Mouse (Mus musculus): ENCODE measurements around the gene Tmem59l.
"Not testable (repeated sequence)": the region's sequence is repeated elsewhere in the genome, so short reads cannot be mapped to it uniquely, and the experiment has no call there.

Tmem59l gene

DNA sequence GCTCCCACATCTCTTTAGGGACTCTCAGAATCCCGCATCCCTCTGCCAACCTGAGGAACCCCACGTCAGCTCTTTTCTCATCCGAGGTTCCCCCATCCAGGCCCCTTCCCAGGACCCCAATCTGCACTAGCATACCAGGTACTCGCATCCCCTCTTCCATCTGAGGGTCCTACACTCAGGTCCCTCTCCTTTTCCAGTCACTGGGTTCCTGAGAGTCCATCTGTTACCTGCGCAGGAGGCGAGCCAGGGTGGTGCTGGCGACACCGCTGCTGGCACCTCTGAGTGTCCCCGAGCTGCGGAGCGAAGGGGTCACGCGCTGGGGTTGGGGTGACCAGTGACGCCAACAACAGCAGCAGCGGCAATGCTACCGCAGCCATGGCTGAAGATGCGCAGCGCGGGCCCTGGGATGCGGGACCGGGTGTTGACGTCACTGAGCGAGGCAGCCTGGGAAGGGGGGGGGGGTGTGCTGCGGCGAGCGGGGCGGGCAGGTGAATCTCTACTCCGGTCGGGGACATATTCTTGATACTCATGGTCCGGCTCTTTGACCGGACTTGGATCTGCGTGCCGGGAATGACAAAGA is at the start of gene Tmem59l:
Tmem59l (minus strand) TSS at position 418 of the 580 bp plus-strand sequence.
- DNase-seq (ENCODE audit: low read depth, low spot score) = peak; percentile 91

DNA sequence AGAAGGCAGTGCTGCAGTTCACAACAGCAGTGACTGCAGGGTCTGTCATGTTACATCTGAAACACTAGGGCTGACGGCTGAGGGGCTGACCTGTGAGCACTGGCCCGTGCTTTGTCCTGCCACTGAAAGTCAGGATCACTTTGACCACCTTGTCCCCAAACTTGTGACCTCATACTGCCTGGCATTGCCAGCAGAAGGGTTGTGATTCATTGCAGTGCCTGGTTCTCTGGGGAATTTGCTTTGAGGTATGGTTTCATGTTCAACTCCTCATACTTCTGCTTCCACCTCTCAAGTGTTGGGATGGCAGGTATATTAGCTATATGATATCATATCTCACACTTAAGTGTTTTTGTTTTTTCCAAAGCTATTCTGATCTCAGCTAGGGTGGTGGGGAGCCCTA is 48.5 kb upstream of the Tmem59l start:
- DNase-seq (ENCODE audit: low read depth, low spot score) = no peak

DNA sequence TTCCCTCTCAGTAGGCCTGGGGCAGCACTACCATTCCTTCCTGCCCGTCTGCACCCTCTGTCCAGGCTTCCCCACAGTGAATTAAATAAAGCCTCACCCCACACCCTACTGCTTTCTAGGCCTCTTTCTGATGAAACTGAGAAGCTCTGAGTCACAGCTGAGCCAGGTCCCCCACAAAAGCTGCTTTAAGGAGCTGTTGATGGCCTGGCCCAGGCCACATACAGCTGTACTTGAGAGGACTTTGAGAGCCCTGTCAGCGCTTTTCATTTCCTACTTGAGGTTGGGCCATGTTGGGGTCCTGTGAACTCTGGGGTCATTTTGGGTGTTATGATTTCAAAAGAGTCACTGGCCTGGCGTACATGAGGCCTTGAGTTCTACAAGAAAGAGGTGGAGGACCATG is 48.1 kb upstream of the Tmem59l start:
- DNase-seq (ENCODE audit: low read depth, low spot score) = peak; percentile 44

DNA sequence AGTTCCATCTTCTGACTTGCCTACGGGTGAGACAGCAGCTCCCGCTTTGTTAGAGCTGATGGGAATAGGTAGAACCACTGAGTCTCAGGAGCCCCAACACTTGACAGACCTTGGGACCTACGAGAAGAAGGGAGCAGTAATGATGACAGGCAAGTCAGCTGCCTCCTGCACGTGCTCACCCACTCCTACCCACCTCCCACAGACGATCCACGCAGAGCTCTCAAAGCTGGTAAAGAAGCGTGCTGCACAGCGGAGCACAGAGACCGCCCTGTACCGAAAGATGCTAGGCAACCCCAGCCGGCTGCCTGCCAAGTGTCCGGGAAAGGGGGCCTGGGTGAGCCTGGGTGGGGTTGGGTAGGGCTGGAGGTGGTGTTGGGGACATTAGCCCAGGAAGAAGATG is 47.1 kb upstream of the Tmem59l start:
- DNase-seq (ENCODE audit: low read depth, low spot score) = peak; percentile 64

DNA sequence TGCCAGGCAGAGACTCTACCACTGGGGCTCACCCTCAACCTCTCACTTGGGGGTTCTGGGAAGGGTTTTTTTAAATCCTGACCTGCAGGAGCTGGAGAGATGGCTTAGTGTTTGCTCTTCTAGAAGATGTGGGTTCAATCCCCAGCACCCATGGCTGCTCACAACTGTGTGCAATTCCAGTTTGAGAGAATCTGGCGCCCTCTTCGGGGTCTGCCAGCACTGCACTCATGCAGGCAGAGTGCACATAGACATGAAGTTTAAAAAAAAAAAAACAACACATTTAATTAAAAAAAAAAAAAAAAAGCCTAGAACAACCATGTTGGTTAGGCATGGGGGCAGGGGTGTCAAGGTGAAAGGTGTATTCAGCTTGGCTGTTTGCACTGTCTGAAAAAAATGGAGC is 43.2 kb upstream of the Tmem59l start:
- DNase-seq (ENCODE audit: low read depth, low spot score) = no peak

DNA sequence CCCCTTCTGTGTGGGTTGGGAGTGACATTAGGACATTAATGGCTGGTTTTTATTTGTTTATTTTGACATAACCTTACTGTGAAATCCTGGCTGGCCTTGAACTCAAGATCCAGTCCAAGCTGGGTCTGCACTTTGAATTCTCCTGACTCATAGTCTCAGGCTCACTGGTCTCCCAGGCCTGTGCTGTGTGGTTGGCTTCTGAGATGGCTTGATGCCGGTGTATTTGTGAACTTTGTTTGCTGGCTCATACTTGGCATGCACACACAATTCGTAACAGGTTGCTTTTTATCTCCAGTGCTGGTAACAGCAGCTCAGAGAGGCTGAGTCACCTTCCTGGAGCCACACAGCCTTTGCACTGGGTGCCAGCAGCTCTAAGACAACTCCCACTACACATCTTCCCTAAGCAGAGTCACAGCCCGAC is 42.6 kb upstream of the Tmem59l start:
- peak; percentile 78 for DNase-seq (ENCODE audit: low read depth, low spot score)

DNA sequence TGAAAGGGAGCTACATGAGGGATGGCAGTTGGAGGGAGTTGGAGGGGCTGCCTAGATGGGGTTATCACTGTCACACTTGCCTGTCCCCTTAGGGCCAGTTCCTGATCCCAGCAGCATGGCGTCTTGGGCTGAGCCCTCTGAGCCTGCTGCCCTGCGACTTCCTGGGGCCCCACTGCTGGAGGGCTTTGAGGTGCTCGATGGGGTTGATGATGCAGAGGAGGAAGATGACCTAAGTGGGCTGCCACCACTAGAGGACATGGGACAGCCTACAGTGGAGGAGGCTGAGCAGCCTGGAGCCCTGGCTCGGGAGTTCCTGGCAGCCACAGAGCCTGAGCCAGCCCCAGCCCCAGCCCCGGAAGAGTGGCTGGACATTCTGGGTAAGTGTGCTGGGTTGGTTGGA is 42.1 kb upstream of the Tmem59l start:
- no peak for DNase-seq (ENCODE audit: low read depth, low spot score)

DNA sequence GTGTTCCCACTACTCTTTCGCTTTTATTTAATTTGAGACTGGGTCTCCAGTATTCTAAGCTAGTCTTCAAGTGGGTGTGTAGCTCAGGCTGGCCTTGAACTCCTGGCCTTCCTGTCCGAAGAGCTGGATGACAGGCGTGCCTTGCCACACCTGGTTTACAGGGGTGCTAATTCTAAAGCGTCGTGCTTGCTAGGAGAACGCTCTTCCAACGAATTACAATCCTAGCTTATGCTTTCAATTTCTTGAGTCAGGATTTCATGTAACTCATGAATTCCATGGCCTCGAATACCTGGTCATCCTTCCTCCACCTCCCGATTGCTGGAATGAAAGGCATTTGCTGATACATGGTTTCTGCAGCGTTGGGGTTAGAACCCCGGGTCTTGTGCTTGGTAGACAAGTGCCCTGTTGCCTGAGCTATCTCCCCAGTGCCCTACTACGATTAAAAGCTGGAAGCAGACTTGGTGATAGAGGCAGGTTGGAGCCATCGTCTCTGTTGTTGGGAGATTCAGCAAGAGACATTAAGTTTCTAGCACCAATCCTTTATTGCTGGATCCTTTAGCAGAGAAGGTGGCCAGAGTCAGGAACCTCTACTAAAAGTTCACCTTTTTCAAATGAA is 41.1 kb upstream of the Tmem59l start:
- DNase-seq (ENCODE audit: low read depth, low spot score) = no peak

DNA sequence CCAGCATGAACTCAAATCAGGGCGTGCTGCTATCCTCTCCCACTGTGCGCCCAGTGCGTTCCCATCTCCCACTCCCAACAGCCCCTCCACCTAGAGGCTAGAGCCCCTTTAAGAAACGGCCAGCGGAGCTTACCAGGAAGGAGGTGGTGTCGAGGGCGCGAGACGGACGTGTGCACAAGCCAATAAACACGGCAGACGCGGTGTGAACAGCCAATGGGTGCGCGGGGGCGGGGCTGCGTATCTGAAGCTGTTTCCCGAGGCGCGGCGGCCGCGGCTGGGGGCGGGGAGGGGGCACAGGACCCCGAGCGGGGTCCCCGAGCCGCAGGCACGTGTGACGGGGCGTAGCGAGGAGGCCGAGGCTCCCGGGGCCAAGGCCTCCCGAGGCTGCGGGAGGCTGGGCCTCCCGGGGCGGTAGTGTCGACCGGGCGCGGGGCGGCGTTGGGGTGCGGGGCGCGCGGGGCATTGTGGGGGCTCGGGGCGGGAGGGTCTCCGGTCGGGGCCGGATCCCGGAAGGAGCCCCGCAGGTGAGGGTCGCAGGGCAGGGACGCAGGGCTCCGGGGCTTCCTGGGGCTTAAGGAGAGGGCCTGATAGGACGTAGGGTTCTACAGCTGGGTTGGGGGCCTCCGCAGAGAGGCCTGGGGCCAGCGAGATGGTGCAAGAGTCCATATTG is 40.5 kb upstream of the Tmem59l start, which contains the start of the genes Fkbp8 and Kxd1:
Fkbp8 (plus strand) TSS at position 213 of the 670 bp plus-strand sequence.
Kxd1 (minus strand) TSS at position 445 of the 670 bp plus-strand sequence.
- DNase-seq (ENCODE audit: low read depth, low spot score) = peak; percentile 99

DNA sequence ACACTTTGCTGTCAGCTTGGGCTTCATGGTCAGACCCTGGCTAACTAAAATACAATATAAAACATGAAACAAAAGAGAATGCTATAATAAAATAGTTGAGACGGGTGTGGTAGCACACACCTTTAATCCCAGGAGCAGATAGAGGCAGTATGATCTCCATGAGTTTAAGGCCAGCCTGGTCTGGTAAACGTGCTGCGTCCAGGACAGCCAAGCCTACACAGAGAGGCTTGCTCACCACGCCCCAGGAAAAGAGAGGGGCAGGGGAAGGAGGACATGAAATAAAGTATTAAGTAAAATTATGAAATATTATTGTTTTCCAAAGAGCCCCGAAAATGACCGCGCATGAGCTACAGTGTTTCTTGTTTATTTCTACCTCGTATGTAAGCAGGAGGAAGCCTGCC is 40.0 kb upstream of the Tmem59l start:
- DNase-seq (ENCODE audit: low read depth, low spot score) = no peak

DNA sequence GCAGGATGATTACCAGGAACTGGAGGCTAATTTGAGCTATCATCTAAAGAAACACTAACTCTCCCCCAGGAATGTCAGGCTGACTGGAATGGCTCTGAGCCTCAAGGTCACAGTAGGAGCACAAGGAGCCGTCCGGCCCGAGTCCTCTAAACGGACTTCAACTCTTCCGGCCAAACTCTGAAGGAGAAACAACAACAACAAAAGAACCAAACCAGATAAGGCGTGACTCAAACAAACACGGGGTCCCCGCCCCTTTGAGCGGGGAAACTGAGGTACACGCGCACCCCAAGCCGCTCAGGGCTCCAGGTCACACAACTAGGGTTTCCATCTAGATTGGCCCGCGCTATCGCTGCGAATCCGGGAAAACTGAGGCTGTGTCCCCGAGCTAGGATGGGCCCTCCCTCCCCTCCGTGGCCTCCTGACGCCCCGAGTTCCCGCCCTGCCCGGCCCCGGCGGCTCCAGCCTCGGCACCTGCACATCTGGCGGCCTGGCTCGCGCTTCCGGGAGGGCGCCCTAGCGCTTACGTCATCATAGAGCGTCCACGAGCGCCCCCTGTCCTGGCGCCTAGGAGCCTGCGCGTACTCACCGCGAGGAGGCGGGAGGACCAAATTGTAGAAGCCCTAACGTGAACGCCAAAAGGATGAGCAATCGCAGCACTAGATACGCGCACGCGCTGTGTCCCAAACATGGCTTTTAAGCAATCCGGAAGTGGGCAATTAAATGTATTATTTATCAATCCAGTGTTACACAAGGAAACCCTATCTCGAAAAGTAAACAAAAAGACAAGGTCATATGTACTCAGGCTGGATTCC is 35.6 kb upstream of the Tmem59l start:
- peak; percentile 99 for DNase-seq (ENCODE audit: low read depth, low spot score)

DNA sequence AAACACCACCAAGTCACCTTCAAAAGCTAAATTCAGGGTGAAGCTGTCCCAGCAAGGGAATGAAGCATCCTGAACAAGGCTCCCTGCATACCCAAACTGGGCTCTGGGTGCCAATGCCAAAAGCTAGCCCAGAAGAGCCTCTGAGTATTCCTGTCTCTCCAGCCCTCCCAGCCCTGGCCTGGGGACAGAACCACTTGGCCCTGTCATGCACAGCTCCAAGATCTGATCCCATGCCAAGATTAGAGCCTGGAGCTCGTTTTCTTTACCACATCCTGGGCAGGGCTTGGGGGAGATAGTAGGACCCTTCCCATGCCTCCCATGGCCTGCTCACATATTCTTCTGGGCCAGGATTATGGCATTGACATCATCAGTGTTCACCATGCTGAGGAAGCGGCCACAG is 32.4 kb upstream of the Tmem59l start:
- no peak for DNase-seq (ENCODE audit: low read depth, low spot score)

DNA sequence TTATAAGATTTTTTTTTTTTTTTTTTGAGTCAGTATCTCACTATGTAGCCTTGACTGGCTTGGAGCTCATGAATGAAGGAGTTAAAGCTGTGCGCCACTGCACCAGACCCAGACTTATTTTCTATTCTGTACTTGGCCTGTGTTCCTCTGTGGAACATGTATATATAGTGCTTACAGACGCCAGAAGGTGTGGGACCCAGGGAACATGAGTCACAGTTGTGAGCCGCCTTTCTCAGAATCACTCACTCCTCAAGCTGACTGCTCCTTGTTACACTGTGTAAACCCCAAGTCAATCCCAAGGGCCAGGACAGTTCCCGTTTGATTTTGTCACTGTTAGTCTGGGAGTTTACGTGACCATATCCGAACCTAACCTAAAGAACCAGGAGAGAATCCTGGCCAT is 31.9 kb upstream of the Tmem59l start:
- peak; percentile 76 for DNase-seq (ENCODE audit: low read depth, low spot score)

DNA sequence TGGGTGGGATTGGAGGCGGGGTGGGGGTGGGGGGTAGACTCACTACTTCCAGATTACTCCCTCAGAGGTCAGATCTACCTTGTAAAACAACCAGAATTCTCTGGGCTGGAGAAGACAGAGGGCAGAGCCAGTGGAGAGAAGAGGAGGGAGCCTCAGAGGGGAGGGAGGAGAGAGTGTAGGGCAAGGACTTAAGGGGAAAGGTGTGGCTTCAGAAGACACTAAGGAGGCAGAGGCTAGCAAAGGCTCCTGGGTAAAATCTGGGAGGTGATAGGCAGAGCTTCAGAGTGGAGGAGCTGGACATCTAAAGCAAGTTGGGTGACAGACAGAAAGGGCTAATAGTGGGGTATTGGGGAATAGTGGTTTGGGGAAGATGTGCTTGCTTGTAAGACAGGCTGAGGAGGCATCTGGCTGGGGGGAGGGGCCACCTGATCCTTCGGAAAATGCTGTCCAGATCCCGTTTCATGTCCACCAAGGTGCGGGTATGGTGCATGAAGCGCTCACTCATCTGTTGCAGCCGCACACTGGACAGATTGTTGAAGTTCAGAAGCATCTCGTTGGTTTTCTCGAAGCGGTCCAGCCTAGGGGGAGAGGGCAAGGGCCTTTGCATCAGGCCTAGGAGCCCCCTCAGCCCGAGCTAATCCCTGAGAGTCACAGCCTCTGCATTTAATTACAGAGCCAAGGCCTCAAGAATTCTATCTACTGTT is 30.9 kb upstream of the Tmem59l start:
- DNase-seq (ENCODE audit: low read depth, low spot score) = no peak

DNA sequence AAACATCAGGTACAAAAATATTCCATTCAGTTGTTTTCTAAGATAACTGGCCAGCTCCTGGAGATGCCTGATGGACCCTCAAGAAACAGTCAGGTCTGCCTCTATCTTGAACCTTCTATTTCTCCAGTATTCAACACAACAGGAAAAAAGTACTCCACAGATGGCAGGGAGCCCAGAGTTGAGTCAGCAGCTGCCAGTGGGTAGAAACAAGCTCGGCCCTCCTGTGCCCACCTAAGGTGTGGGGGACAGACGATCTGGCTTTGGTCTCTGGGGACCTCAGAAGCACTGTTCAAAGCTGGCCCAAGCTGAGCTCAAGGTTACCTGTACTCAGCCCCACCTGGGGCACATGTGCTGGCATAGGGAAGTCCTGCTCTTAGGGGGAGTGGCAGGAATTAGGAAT is 26.3 kb upstream of the Tmem59l start:
- peak; percentile 78 for DNase-seq (ENCODE audit: low read depth, low spot score)

DNA sequence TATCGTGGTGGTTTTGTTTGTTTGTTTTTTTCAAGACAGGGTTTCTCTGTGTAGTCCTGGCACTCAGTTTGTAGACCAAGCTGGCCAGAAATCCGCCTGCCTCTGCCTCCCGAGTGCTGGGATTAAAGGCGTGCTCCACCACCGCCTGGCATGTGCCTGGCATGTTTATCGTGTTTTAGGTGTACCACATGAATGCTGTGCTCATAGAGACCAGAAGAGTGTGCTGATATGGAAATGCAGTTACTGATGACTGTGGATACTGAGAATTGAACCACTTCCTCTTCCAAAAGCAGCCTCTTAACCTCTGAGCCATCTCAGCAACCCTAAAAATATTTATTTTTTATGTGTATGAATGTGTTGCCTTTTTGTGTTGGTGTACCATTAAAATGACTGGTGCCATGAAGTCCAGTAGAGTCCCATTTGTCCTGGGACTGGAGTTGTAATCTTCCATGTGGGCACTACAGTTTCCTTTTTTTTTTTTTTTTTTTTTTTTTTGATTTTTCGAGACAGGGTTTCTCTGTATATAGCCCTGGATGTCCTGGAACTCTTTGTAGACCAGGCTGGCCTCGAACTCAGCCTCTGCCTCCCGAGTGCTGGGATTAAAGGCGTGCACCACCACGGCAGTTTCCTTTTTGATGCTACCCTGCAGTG is 25.2 kb upstream of the Tmem59l start:
- DNase-seq (ENCODE audit: low read depth, low spot score) = no peak

DNA sequence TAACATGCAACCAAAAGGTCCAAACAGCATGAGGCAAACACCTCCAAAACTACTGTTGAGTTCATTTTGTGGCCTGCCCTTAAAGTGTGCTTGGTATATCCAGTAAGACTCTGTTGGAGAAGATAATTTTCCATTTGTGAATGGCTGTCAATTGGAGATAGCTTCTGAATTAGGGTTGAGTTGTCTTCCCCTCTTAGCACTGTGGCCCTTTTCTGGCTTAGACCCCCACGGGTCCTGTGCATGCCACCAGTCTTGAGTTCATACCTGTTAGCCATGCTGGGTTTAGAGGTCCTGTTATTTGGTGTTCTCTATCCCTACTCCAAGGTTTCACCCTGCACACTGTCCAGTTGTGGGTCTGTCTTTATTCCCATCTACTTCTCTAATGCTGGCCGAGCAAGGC is 24.6 kb upstream of the Tmem59l start:
- no peak for DNase-seq (ENCODE audit: low read depth, low spot score)

DNA sequence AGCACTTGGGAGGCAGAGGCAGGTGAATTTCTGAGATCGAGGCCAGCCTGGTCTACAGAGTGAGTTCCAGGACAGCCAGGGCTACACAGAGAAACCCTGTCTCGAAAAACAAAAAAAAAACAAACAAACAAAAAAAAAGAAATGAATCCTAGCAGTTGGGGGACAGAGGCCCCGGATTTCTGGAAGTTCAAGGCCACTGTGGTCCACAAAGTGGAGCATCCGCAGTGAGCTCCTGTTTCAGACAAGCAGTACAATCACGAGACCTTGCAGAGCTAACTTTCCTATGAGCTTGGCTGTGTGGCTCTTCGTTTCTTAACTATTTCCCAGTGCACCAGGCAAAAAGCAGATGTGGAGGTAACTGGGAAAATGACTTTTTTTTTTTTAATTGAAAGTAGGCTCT is 24.0 kb upstream of the Tmem59l start:
- not testable (repeated sequence) for DNase-seq (ENCODE audit: low read depth, low spot score)

DNA sequence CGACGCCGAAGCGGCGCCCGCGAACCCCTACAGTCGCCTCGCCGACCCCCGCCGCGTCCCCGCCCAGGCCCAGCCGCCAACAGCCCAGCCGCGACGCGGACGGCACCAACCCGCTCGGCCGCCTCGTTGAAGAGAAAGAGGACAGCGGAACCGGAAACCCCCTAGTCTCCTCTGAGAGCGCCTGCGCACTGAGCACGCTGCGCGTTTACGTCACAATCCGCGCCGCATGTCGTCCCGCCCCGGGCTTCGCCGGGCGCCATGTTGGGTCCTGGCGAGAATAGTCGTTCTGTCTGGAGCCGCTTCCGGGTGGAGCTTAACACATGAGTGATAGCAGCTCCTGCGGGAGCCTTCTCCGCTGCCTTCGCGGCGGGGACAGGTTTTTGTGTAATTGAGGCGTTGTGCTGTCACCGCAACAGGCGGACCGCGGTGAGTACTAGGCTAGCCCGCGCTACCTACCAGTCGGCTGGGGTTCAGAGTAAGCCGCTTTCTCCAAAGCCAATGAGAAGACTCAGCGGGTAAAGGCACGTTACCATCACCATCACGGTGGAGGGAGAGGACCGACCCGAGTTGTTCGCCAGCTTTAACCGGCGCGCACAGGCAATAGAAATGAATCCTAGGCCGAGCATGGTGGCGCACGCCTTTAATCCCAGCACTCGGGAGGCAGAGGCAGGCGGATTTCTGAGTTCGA is 23.2 kb upstream of the Tmem59l start, which contains the start of gene Uba52:
Uba52 (minus strand) TSS at position 574 of the 688 bp plus-strand sequence.
- DNase-seq (ENCODE audit: low read depth, low spot score) = peak; percentile 99

DNA sequence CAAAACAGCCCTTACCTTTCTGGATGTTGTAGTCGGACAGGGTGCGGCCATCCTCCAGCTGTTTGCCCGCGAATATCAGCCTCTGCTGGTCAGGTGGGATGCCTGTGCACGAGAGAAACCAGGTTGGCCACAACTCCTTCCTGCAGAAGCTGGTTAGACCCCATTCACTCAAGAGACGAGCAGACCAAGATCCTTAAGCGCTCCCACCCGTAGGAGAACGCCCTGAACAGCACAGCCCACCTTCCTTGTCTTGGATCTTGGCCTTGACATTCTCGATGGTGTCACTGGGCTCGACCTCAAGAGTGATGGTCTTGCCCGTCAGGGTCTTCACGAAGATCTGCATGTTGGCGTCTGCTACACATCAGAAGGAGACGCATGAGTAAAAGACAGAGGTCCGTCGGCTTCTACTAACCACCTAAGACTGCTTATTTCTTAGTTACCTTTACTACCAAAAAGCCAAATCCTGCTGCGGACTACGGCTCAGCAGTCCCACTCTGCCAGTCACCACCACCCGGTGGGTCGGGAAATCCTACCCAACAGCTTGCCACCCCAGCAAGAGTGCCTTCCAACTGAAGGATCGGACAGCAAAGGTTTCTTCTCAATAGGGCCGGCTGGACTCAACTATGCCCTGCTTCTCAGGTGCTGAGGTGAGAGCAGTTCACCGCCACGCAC is 22.3 kb upstream of the Tmem59l start:
- no peak for DNase-seq (ENCODE audit: low read depth, low spot score)

Measured in brain, adult 2 months (tissue).